Mouse (Mus musculus) E14TG2a.4 (cell line): ENCODE data around the gene Ino80d.

Experiments
- CTCF ChIP-seq: conservative IDR thresholded peaks from 2 replicates; pipeline ENCODE4 v1.5.1; 2014; ENCODE audit warnings: low read length
- NANOG ChIP-seq: IDR thresholded peaks from 2 replicates; pipeline ENCODE4 v1.6.1; 2014; ENCODE audit warnings: borderline replicate concordance, low read length, mixed read lengths

DNA sequence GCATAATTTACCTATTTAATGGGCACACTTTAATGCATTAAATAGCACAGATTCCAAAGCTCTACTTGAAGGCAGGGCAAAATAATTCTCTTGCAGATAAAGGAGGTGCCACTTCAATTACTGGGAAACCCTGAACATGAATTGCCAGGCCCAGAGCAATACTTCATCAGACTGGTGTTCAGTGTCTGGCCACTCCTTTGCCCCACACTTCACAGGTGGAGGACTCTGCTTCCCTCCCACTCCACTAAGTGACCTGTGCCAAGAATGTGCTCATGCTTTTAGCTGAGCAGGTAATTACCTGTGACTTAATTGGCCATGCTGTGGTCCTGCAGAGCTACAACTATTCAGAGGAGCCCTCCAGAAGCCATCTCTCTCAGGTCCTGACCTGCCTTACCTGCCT lies 166.7 kb downstream of the Ino80d start:
- TF ChIP-seq CTCF (no peak), NANOG (no peak)
